ENCODE assay signal across 10 mouse cellular contexts in the genomic region with DNA sequence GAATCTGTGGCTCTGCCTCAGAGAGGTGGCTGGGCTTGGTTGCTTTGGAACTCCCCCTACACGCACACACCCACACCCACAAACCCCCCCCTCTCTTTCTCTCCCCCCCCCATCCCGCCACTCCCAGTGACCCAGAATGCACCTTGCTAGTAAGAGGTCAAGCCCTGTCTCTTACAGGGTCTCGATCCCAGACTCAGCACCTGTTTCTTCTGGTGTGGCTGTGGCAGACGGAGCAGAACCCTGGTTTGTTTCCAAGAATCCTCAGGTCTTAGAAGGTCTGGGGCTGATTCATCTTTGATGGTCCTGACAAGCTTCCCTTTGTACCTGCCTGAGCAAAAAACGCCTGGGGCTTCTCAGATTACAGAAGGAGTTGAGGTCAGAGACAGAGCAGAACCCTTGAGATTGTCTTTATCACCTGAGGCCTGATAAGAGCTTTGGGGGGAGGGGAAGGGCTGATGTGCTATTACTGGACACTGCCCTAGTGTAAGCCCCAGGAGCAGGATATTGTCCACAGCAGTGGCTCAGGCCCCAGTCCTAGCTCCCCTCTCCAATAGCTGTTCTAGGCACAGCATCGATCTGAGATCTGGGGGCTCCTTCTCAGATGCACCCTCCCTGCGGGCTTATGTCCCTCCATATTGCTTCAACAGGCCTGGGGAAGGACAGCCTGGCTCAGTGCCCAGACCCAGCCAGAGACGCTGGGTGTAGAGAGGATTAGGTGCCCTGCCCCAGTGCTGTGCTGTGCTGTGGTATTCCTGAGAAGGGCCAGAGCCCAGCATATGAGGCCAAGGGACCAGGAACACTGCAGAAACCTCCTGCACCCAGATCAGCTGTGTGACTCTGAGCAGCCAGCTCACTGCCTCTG. TPM values are rescaled to one million over a fixed set of nuclear protein-coding genes. Genes with fewer than 3 reads are reported as not detected.
A peak's percentile ranks its signal among the peaks of the same experiment; 100 is the strongest.
DNase-seq lines count a peak whose midpoint lies in the region; ATAC-seq lines count a peak whose summit lies in the region.
"Had no signal": no experiment of that assay in that cellular context is flagged by ENCODE, and none has a peak within 500 bp of the region (broad histone marks: within the 10 kb centered on the region; RNA-seq: fewer than 3 reads in every experiment).

No protein-coding gene starts in this region.

- H3K36me3 ChIP-seq in hindbrain, embryonic 13.5 days, result peaks cover 4% of the 10 kb centered on the region; the same call in 1 of the 2 replicates
- no peaks in the 10 kb centered on the region for H3K36me3 ChIP-seq in hindbrain, embryonic 14.5 days (replicated peaks; ENCODE audit: control insufficient read depth, insufficient read depth)
- H3K36me3 ChIP-seq in intestine, embryonic 14.5 days (ENCODE audit: control insufficient read depth, insufficient read depth, low read length), result no peaks in the 10 kb centered on the region

- 55% methylated on average over 8 of the region's 8 CpGs for WGBS in hindbrain, embryonic 13.5 days
- WGBS in hindbrain, embryonic 14.5 days, result 55% methylated on average over 8 of the region's 8 CpGs
- WGBS in intestine, embryonic 14.5 days, result 29% methylated on average over 8 of the region's 8 CpGs

- no peak for ATAC-seq in hindbrain, embryonic 13.5 days (ENCODE audit: low FRiP score)
- ATAC-seq in hindbrain, embryonic 14.5 days (ENCODE audit: low FRiP score), result no peak
- peak; percentile 69 for ATAC-seq in intestine, embryonic 14.5 days (replicated peaks; ENCODE audit: low FRiP score, low TSS enrichment, low read depth)

- peaks cover 73% of the 10 kb centered on the region for H3K4me1 ChIP-seq in hindbrain, embryonic 13.5 days (replicated peaks)
- peaks cover 53% of the 10 kb centered on the region for H3K4me1 ChIP-seq in hindbrain, embryonic 14.5 days (replicated peaks; ENCODE audit: control insufficient read depth, insufficient read depth, low read length)
- peaks cover 18% of the 10 kb centered on the region for H3K4me1 ChIP-seq in intestine, embryonic 14.5 days (replicated peaks; ENCODE audit: control insufficient read depth, insufficient read depth, low read length)

- no peaks in the 10 kb centered on the region for H3K27me3 ChIP-seq in hindbrain, embryonic 13.5 days
- no peaks in the 10 kb centered on the region for H3K27me3 ChIP-seq in hindbrain, embryonic 14.5 days (ENCODE audit: control insufficient read depth, insufficient read depth, low read length)
- no peaks in the 10 kb centered on the region; the same call in 1 of the 2 replicates for H3K27me3 ChIP-seq in intestine, embryonic 14.5 days (replicated peaks; ENCODE audit: control insufficient read depth, insufficient read depth, low read length)

- DNase-seq in hindbrain, embryonic 14.5 days (ENCODE audit: low spot score), result no peak
- DNase-seq in testis, postnatal 10 days (ENCODE audit: low spot score), result peak; percentile 49
- DNase-seq in testis, postnatal 14 days (ENCODE audit: low spot score), result no peak
- no peak for DNase-seq in intestine, embryonic 14.5 days (ENCODE audit: low spot score)
- DNase-seq in yolk sac, embryonic 10.5 days (ENCODE audit: low spot score), result peak; percentile 83
- no peak for DNase-seq in layer of hippocampus, adult 8-10 months (ENCODE audit: low spot score in 2 of 2)
- no peak for DNase-seq in gastrocnemius, adult 8-10 months (ENCODE audit: low spot score in 2 of 2)

- H3K4me3 ChIP-seq in hindbrain, embryonic 13.5 days, result no peak overlapping the region
- no peak overlapping the region for H3K4me3 ChIP-seq in hindbrain, embryonic 14.5 days (replicated peaks; ENCODE audit: low read length)
- no peak overlapping the region for H3K4me3 ChIP-seq in intestine, embryonic 14.5 days (ENCODE audit: low read depth, low read length)

- H3K4me2 ChIP-seq in hindbrain, embryonic 13.5 days, result no peak overlapping the region
- no peak overlapping the region for H3K4me2 ChIP-seq in hindbrain, embryonic 14.5 days (replicated peaks)
- 0 out of 2 replicates have a peak overlapping the region, but pooled peaks have one; percentile 1 for H3K4me2 ChIP-seq in intestine, embryonic 14.5 days (ENCODE audit: low read length)

- no peaks in the 10 kb centered on the region for H3K9me3 ChIP-seq in hindbrain, embryonic 13.5 days
- H3K9me3 ChIP-seq in hindbrain, embryonic 14.5 days (ENCODE audit: control insufficient read depth, low read length), result no peaks in the 10 kb centered on the region
- H3K9me3 ChIP-seq in intestine, embryonic 14.5 days (ENCODE audit: control insufficient read depth, low read length), result no peaks in the 10 kb centered on the region

- peak overlapping the region; percentile 3; the same call in 1 of the 2 replicates for H3K27ac ChIP-seq in hindbrain, embryonic 13.5 days
- no peak overlapping the region for H3K27ac ChIP-seq in hindbrain, embryonic 14.5 days
- peak overlapping the region; percentile 65 for H3K27ac ChIP-seq in intestine, embryonic 14.5 days (ENCODE audit: low read depth)

- peak overlapping the region; percentile 36; the same call in 1 of the 2 replicates for H3K9ac ChIP-seq in hindbrain, embryonic 13.5 days
- no peak overlapping the region for H3K9ac ChIP-seq in hindbrain, embryonic 14.5 days
- H3K9ac ChIP-seq in intestine, embryonic 14.5 days (ENCODE audit: low read length), result no peak overlapping the region

RNA-seq across cellular contexts. Expression of a gene that starts 6.7 kb away (rescaled TPM):
- 17.4 and 18.4 TPM in 2 replicates for polyA plus RNA-seq in hindbrain, embryonic 13.5 days (2015; fragmentation: Nextera tagmentation; extraction: Ambion mirVana)
- polyA plus RNA-seq in hindbrain, embryonic 14.5 days (2014; fragmentation: Nextera tagmentation; extraction: Ambion mirVana), result 24.6 and 26.5 TPM in 2 replicates
- 21.4 and 22.2 TPM in 2 replicates for polyA plus RNA-seq in intestine, embryonic 14.5 days (2014; fragmentation: Nextera tagmentation; extraction: Ambion mirVana)
- 10 to 100 TPM; 13.6 to 14.9 (median 14.8) TPM for total RNA-seq in layer of hippocampus, adult 8-10 months (2022)
- 10 to 100 TPM; 13.0 to 18.3 (median 14.1) TPM for total RNA-seq in gastrocnemius, adult 8-10 months (2022)

RNA-seq across cellular contexts. Expression of a gene that starts 26.7 kb away (rescaled TPM):
- polyA plus RNA-seq in hindbrain, embryonic 13.5 days (2015; fragmentation: Nextera tagmentation; extraction: Ambion mirVana), result 35.1 and 37.8 TPM in 2 replicates
- polyA plus RNA-seq in hindbrain, embryonic 14.5 days (2014; fragmentation: Nextera tagmentation; extraction: Ambion mirVana), result 31.0 and 32.3 TPM in 2 replicates
- 39.0 and 41.6 TPM in 2 replicates for polyA plus RNA-seq in intestine, embryonic 14.5 days (2014; fragmentation: Nextera tagmentation; extraction: Ambion mirVana)
- total RNA-seq in layer of hippocampus, adult 8-10 months (2022), result 10 to 100 TPM in 3 of 4 experiments, 1 to 10 TPM in 1; 9.8 to 16.5 (median 12.9) TPM
- 1 to 10 TPM; 4.0 to 7.4 (median 6.1) TPM for total RNA-seq in gastrocnemius, adult 8-10 months (2022)

RNA-seq across cellular contexts. Expression of a gene that starts 27.0 kb away (rescaled TPM):
- 16.6 and 17.4 TPM in 2 replicates for polyA plus RNA-seq in hindbrain, embryonic 13.5 days (2015; fragmentation: Nextera tagmentation; extraction: Ambion mirVana)
- polyA plus RNA-seq in hindbrain, embryonic 14.5 days (2014; fragmentation: Nextera tagmentation; extraction: Ambion mirVana), result 14.2 and 15.9 TPM in 2 replicates
- polyA plus RNA-seq in intestine, embryonic 14.5 days (2014; fragmentation: Nextera tagmentation; extraction: Ambion mirVana), result 7.7 and 8.2 TPM in 2 replicates
- total RNA-seq in layer of hippocampus, adult 8-10 months (2022), result 10 to 100 TPM; 14.7 to 16.9 (median 15.8) TPM
- total RNA-seq in gastrocnemius, adult 8-10 months (2022), result 1 to 10 TPM; 2.8 to 3.8 (median 2.9) TPM

RNA-seq across cellular contexts. Expression of a gene that starts 48.4 kb away (rescaled TPM):
- polyA plus RNA-seq in hindbrain, embryonic 13.5 days (2015; fragmentation: Nextera tagmentation; extraction: Ambion mirVana), result 0.94 and 2.1 TPM in 2 replicates
- polyA plus RNA-seq in hindbrain, embryonic 14.5 days (2014; fragmentation: Nextera tagmentation; extraction: Ambion mirVana), result 2.2 and 2.9 TPM in 2 replicates
- not detected in 2 replicates for polyA plus RNA-seq in intestine, embryonic 14.5 days (2014; fragmentation: Nextera tagmentation; extraction: Ambion mirVana)
- not detected for total RNA-seq in layer of hippocampus, adult 8-10 months (2022)
- not detected for total RNA-seq in gastrocnemius, adult 8-10 months (2022)
- polyA plus RNA-seq: embryonic facial prominence, embryonic 11.5 days; liver, embryonic 16.5 days had no signal

RNA-seq across cellular contexts. Expression of a gene that starts 52.4 kb away (rescaled TPM):
- 0.45 and 0.48 TPM in 2 replicates for polyA plus RNA-seq in hindbrain, embryonic 13.5 days (2015; fragmentation: Nextera tagmentation; extraction: Ambion mirVana)
- 0.18 and 0.44 TPM in 2 replicates for polyA plus RNA-seq in hindbrain, embryonic 14.5 days (2014; fragmentation: Nextera tagmentation; extraction: Ambion mirVana)
- 0.30 and 0.81 TPM in 2 replicates for polyA plus RNA-seq in intestine, embryonic 14.5 days (2014; fragmentation: Nextera tagmentation; extraction: Ambion mirVana)
- total RNA-seq in layer of hippocampus, adult 8-10 months (2022), result under 1 TPM; 0.61 to 0.93 (median 0.63) TPM
- total RNA-seq in gastrocnemius, adult 8-10 months (2022), result under 1 TPM in 3 of 4 experiments, not detected in 1; 0.05 to 0.16 (median 0.07) TPM

Comparison
In these comparisons a context has a peak if more than half of its experiments do, and no peak if none do; other contexts are left out.
1. DNase-seq: peak in testis, postnatal 10 days (single experiment) and yolk sac, embryonic 10.5 days (single experiment); none in hindbrain, embryonic 14.5 days (single experiment), testis, postnatal 14 days (single experiment), intestine, embryonic 14.5 days (single experiment), layer of hippocampus, adult 8-10 months (0 of 2) and gastrocnemius, adult 8-10 months (0 of 2).